Mouse (Mus musculus) kidney, postnatal 25 days (tissue): Measurements from ENCODE around the gene Il9r.
A peak's percentile ranks its signal among the peaks of the same experiment; 100 is the strongest.

Experiments used
- DNase-seq, 2 experiments: peaks; one replicate each; pipeline ENCODE4 v3.0.0; 2021; ENCODE audit warnings: mixed read lengths in 2 of 2

Gene Il9r

GRCm38 (mm10) chr11:32200075-32200601 lies at the start of gene Il9r:
Gene Il9r (minus strand): TSS chr11:32200279.
- DNase-seq: peak in 1 of 2 experiments; percentile 12

- DNase-seq: no peak
Observed at GRCm38 (mm10) chr11:32248350-32248749, 48.3 kb upstream of the Il9r start.

GRCm38 (mm10) chr11:32247068-32247467 lies 47.0 kb upstream of the Il9r start:
- no peak for DNase-seq

GRCm38 (mm10) chr11:32245614-32246013 lies 45.5 kb upstream of the Il9r start:
- no peak for DNase-seq

GRCm38 (mm10) chr11:32244617-32245016 lies 44.5 kb upstream of the Il9r start:
- DNase-seq: no peak

- DNase-seq: no peak
Observed at GRCm38 (mm10) chr11:32244064-32244463, 44.0 kb upstream of the Il9r start.

GRCm38 (mm10) chr11:32243205-32243955 lies 43.3 kb upstream of the Il9r start:
- peak in 1 of 2 experiments; percentile 58 for DNase-seq

- no peak for DNase-seq
Observed at GRCm38 (mm10) chr11:32242209-32242608, 42.1 kb upstream of the Il9r start.

- no peak for DNase-seq
Observed at GRCm38 (mm10) chr11:32241391-32241790, 41.3 kb upstream of the Il9r start.

GRCm38 (mm10) chr11:32238093-32238860 lies 38.2 kb upstream of the Il9r start:
- DNase-seq: peak; percentile 80 to 82

- DNase-seq: no peak
Observed at GRCm38 (mm10) chr11:32237411-32237795, 37.3 kb upstream of the Il9r start.

GRCm38 (mm10) chr11:32236712-32237410 lies 36.8 kb upstream of the Il9r start:
- DNase-seq: peak; percentile 68 to 82

GRCm38 (mm10) chr11:32236132-32236531 lies 36.1 kb upstream of the Il9r start:
- DNase-seq: no peak

GRCm38 (mm10) chr11:32235646-32236045 lies 35.6 kb upstream of the Il9r start:
- DNase-seq: peak; percentile 86 to 94

- no peak for DNase-seq
Observed at GRCm38 (mm10) chr11:32234816-32235485, 34.9 kb upstream of the Il9r start.

GRCm38 (mm10) chr11:32233895-32234294 lies 33.8 kb upstream of the Il9r start:
- no peak for DNase-seq

- peak in 1 of 2 experiments; percentile 33 for DNase-seq
Observed at GRCm38 (mm10) chr11:32232848-32233247, 32.8 kb upstream of the Il9r start.

- no peak for DNase-seq
Observed at GRCm38 (mm10) chr11:32231125-32231524, 31.0 kb upstream of the Il9r start.

- peak; percentile 30 to 42 for DNase-seq
Observed at GRCm38 (mm10) chr11:32230220-32230619, 30.1 kb upstream of the Il9r start.

- DNase-seq: no peak
Observed at GRCm38 (mm10) chr11:32228292-32228845, 28.3 kb upstream of the Il9r start.

GRCm38 (mm10) chr11:32227555-32227954 lies 27.5 kb upstream of the Il9r start:
- DNase-seq: peak in 1 of 2 experiments; percentile 31

GRCm38 (mm10) chr11:32227041-32227440 lies 27.0 kb upstream of the Il9r start:
- no peak for DNase-seq
